Mouse (Mus musculus) testis, adult 2 months (tissue): ENCODE results near the gene Ppm1h.

Source experiments
- CTCF ChIP-seq: fragments of 200-500 bp; IDR thresholded peaks from 2 replicates; pipeline ENCODE4 v1.5.1; 2012; ENCODE audit warnings: low read depth, mild to moderate bottlenecking, inconsistent platforms, low read length, moderate library complexity; ENCODE audit not compliant: control insufficient read depth, insufficient read depth, insufficient replicate concordance
- POLR2A ChIP-seq: fragments of 200-500 bp; IDR thresholded peaks from 2 replicates; pipeline ENCODE4 v1.6.1; 2012; ENCODE audit warnings: low read depth, mild to moderate bottlenecking, inconsistent platforms, low read length, moderate library complexity; ENCODE audit not compliant: control insufficient read depth

GRCm38 (mm10) chr10:122817741-122818140 is 139.2 kb downstream of the Ppm1h start:
- no peak for TF ChIP-seq CTCF
- TF ChIP-seq POLR2A = no peak
